Mouse (Mus musculus) heart, postnatal 0 days (tissue): Measurements from ENCODE around the gene Tlx3.

ENCODE experiments used
- CTCF ChIP-seq: IDR thresholded peaks from 2 replicates; pipeline ENCODE4 v1.5.1; 2016; ENCODE audit warnings: antibody characterized with exemption, control low read depth, low read depth
- EP300 ChIP-seq: IDR thresholded peaks from 2 replicates; pipeline ENCODE4 v1.6.1; 2016; ENCODE audit warnings: antibody characterized with exemption, low read depth

DNA sequence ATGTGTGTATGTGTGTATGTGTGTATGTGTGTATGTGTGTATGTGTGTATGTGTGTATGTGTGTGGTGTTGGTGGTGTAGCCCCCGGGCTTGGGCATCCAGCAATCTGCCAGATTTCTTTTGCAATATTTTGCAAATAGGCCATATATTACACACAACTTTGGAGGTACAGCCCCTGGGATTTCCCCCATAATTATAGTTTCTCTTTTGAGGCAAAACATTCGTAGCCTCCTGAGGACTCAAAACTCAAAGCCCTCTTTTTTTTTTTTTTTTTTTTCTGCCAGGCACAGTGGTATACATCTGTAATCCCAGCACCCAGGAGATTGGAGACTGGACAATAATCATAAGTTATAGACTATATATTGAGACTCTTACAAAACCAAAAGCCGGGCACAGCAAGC, 21.6 kb downstream of the Tlx3 start:
- no peak for TF ChIP-seq CTCF
- TF ChIP-seq EP300: no peak
